Mouse (Mus musculus): ENCODE data around the gene Fam169b. TPM values are rescaled to one million over a fixed set of nuclear protein-coding genes. Genes with fewer than 3 reads are reported as not detected.

Fam169b gene
- total and polyA plus RNA-seq, 2 experiments = 21.8 to 25.8 TPM

- no peak overlapping the region for H3K27ac ChIP-seq (replicated peaks; ENCODE audit: insufficient read depth, low read depth, low read length)
- peaks cover 3% of the 10 kb centered on the region; the same call in 1 of the 2 replicates for H3K79me2 ChIP-seq (ENCODE audit: control insufficient read depth, insufficient read depth, low read length)
- H3K4me1 ChIP-seq (ENCODE audit: control insufficient read depth, insufficient read depth, low read length) = no peaks in the 10 kb centered on the region; the same call in 1 of the 2 replicates
- WGBS = 92% methylated on average over 9 of the region's 9 CpGs
- no peak overlapping the region for H3K9ac ChIP-seq (ENCODE audit: low read depth, low read length)
- TF ChIP-seq CTCF (IDR thresholded peaks at IDR 0.05; ENCODE audit: low read depth, low read length) = no peak
- TF ChIP-seq POLR2A (IDR thresholded peaks at IDR 0.05; ENCODE audit: extremely low read depth, insufficient read depth, low read length) = no peak
- peaks cover 11% of the 10 kb centered on the region for H3K36me3 ChIP-seq (ENCODE audit: control insufficient read depth, insufficient read depth, low read length)
- DNase-seq (ENCODE audit: extremely low read depth, low read depth, low spot score) = no peak
- H3K27me3 ChIP-seq (ENCODE audit: control insufficient read depth, insufficient read depth, low read length) = no peaks in the 10 kb centered on the region
- H3K4me3 ChIP-seq (ENCODE audit: insufficient read depth, low read depth, low read length) = no peak overlapping the region
Observed at GRCm38 (mm10) chr7:68329000-68329399, 55.4 kb downstream of the Fam169b start.

- Histone ChIP-seq H3K9ac (ENCODE audit: low read depth, low read length) (no peak overlapping the region), H3K79me2 (ENCODE audit: control insufficient read depth, insufficient read depth, low read length) (peaks cover 3% of the 10 kb centered on the region; the same call in 1 of the 2 replicates), H3K27me3 (ENCODE audit: control insufficient read depth, insufficient read depth, low read length) (no peaks in the 10 kb centered on the region), H3K36me3 (ENCODE audit: control insufficient read depth, insufficient read depth, low read length) (peaks cover 28% of the 10 kb centered on the region), H3K4me1 (ENCODE audit: control insufficient read depth, insufficient read depth, low read length) (no peaks in the 10 kb centered on the region; the same call in 1 of the 2 replicates), H3K27ac (replicated peaks; ENCODE audit: insufficient read depth, low read depth, low read length) (no peak overlapping the region), H3K4me3 (ENCODE audit: insufficient read depth, low read depth, low read length) (no peak overlapping the region)
- WGBS = 84% methylated on average over 6 of the region's 6 CpGs
- TF ChIP-seq POLR2A (IDR thresholded peaks at IDR 0.05; ENCODE audit: extremely low read depth, insufficient read depth, low read length) (no peak), CTCF (IDR thresholded peaks at IDR 0.05; ENCODE audit: low read depth, low read length) (no peak)
- DNase-seq (ENCODE audit: extremely low read depth, low read depth, low spot score) = no peak
Observed at GRCm38 (mm10) chr7:68332799-68333198, 59.2 kb downstream of the Fam169b start.

GRCm38 (mm10) chr7:68337080-68337781 is 63.6 kb downstream of the Fam169b start:
- no peaks in the 10 kb centered on the region for H3K4me1 ChIP-seq (ENCODE audit: control insufficient read depth, insufficient read depth, low read length)
- H3K9ac ChIP-seq (ENCODE audit: low read depth, low read length) = no peak overlapping the region
- no peak for TF ChIP-seq CTCF (IDR thresholded peaks at IDR 0.05; ENCODE audit: low read depth, low read length)
- no peak for TF ChIP-seq POLR2A (IDR thresholded peaks at IDR 0.05; ENCODE audit: extremely low read depth, insufficient read depth, low read length)
- no peak overlapping the region for H3K27ac ChIP-seq (replicated peaks; ENCODE audit: insufficient read depth, low read depth, low read length)
- no peaks in the 10 kb centered on the region for H3K27me3 ChIP-seq (ENCODE audit: control insufficient read depth, insufficient read depth, low read length)
- 82% methylated on average over 8 of the region's 8 CpGs for WGBS
- H3K36me3 ChIP-seq (ENCODE audit: control insufficient read depth, insufficient read depth, low read length) = peaks cover 39% of the 10 kb centered on the region
- DNase-seq (ENCODE audit: extremely low read depth, low read depth, low spot score) = no peak
- no peak overlapping the region for H3K4me3 ChIP-seq (ENCODE audit: insufficient read depth, low read depth, low read length)
- peaks cover 3% of the 10 kb centered on the region; the same call in 1 of the 2 replicates for H3K79me2 ChIP-seq (ENCODE audit: control insufficient read depth, insufficient read depth, low read length)

- no peak for DNase-seq (ENCODE audit: extremely low read depth, low read depth, low spot score)
- no peak overlapping the region for H3K9ac ChIP-seq (ENCODE audit: low read depth, low read length)
- no peak overlapping the region for H3K27ac ChIP-seq (replicated peaks; ENCODE audit: insufficient read depth, low read depth, low read length)
- H3K4me3 ChIP-seq (ENCODE audit: insufficient read depth, low read depth, low read length) = no peak overlapping the region
- no peak for TF ChIP-seq POLR2A (IDR thresholded peaks at IDR 0.05; ENCODE audit: extremely low read depth, insufficient read depth, low read length)
- TF ChIP-seq CTCF (IDR thresholded peaks at IDR 0.05; ENCODE audit: low read depth, low read length) = no peak
- peaks cover 3% of the 10 kb centered on the region; the same call in 1 of the 2 replicates for H3K79me2 ChIP-seq (ENCODE audit: control insufficient read depth, insufficient read depth, low read length)
- peaks cover 37% of the 10 kb centered on the region for H3K36me3 ChIP-seq (ENCODE audit: control insufficient read depth, insufficient read depth, low read length)
- no peaks in the 10 kb centered on the region for H3K4me1 ChIP-seq (ENCODE audit: control insufficient read depth, insufficient read depth, low read length)
- WGBS = 95% methylated on average over 6 of the region's 6 CpGs
- H3K27me3 ChIP-seq (ENCODE audit: control insufficient read depth, insufficient read depth, low read length) = no peaks in the 10 kb centered on the region
Observed at GRCm38 (mm10) chr7:68338680-68339079, 65.0 kb downstream of the Fam169b start.

- H3K9ac ChIP-seq (ENCODE audit: low read depth, low read length) = no peak overlapping the region
- no peaks in the 10 kb centered on the region for H3K27me3 ChIP-seq (ENCODE audit: control insufficient read depth, insufficient read depth, low read length)
- TF ChIP-seq POLR2A (IDR thresholded peaks at IDR 0.05; ENCODE audit: extremely low read depth, insufficient read depth, low read length) = no peak
- TF ChIP-seq CTCF (IDR thresholded peaks at IDR 0.05; ENCODE audit: low read depth, low read length) = no peak
- peak; percentile 19 for DNase-seq (ENCODE audit: extremely low read depth, low read depth, low spot score)
- peaks cover 22% of the 10 kb centered on the region for H3K36me3 ChIP-seq (ENCODE audit: control insufficient read depth, insufficient read depth, low read length)
- H3K4me1 ChIP-seq (ENCODE audit: control insufficient read depth, insufficient read depth, low read length) = no peaks in the 10 kb centered on the region
- WGBS = 40% methylated on average over 5 of the region's 5 CpGs
- no peaks in the 10 kb centered on the region; the same call in 1 of the 2 replicates for H3K79me2 ChIP-seq (ENCODE audit: control insufficient read depth, insufficient read depth, low read length)
- H3K27ac ChIP-seq (replicated peaks; ENCODE audit: insufficient read depth, low read depth, low read length) = no peak overlapping the region
- no peak overlapping the region for H3K4me3 ChIP-seq (ENCODE audit: insufficient read depth, low read depth, low read length)
Observed at GRCm38 (mm10) chr7:68344561-68344960, 70.9 kb downstream of the Fam169b start.

GRCm38 (mm10) chr7:68345963-68346362 is 72.3 kb downstream of the Fam169b start:
- Histone ChIP-seq H3K79me2 (ENCODE audit: control insufficient read depth, insufficient read depth, low read length) (no peaks in the 10 kb centered on the region; the same call in 1 of the 2 replicates), H3K27ac (replicated peaks; ENCODE audit: insufficient read depth, low read depth, low read length) (no peak overlapping the region), H3K4me1 (ENCODE audit: control insufficient read depth, insufficient read depth, low read length) (no peaks in the 10 kb centered on the region), H3K9ac (ENCODE audit: low read depth, low read length) (no peak overlapping the region), H3K4me3 (ENCODE audit: insufficient read depth, low read depth, low read length) (no peak overlapping the region), H3K36me3 (ENCODE audit: control insufficient read depth, insufficient read depth, low read length) (peaks cover 22% of the 10 kb centered on the region), H3K27me3 (ENCODE audit: control insufficient read depth, insufficient read depth, low read length) (no peaks in the 10 kb centered on the region)
- DNase-seq (ENCODE audit: extremely low read depth, low read depth, low spot score) = no peak
- no peak for TF ChIP-seq CTCF (IDR thresholded peaks at IDR 0.05; ENCODE audit: low read depth, low read length)
- TF ChIP-seq POLR2A (IDR thresholded peaks at IDR 0.05; ENCODE audit: extremely low read depth, insufficient read depth, low read length) = no peak
- 95% methylated on average over 10 of the region's 10 CpGs for WGBS

Data from liver, adult 2 months (tissue).